Mouse (Mus musculus) spleen, adult 2 months (tissue): ENCODE results near the gene Tcl1b5.
"Not testable (repeated sequence)": the region's sequence is repeated elsewhere in the genome, so short reads cannot be mapped to it uniquely, and the experiment has no call there.

ENCODE experiments used
- CTCF ChIP-seq: fragments of 200-500 bp; IDR thresholded peaks from 2 replicates; pipeline ENCODE4 v1.5.1; 2011; ENCODE audit warnings: mild to moderate bottlenecking, inconsistent platforms; ENCODE audit not compliant: insufficient read depth, insufficient read length, insufficient replicate concordance; ENCODE audit errors: extremely low read depth
- POLR2A ChIP-seq: fragments of 200-500 bp; IDR thresholded peaks from 2 replicates; pipeline ENCODE4 v1.6.1; 2011; ENCODE audit warnings: low read depth, low read length, inconsistent platforms

DNA sequence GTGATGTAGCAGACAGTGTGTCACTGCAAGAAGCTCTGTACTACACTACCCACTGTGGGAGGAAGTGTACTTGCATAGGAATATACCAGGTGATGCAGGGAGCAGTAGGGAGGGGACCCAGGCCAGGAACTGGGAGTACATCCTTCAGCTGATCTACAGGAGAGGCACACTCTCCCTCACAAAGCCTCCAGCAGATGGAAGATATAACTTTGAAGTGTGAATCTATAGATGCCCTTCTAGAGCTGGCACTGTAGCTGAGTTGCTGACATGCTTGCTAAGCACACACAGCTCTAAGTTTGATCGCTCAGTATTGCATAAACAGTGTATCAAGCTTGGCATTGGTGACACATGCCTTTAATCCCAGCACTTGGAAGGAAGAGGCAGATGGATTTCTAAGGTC lies 38.4 kb upstream of the Tcl1b5 start:
- not testable (repeated sequence) for TF ChIP-seq CTCF, POLR2A
